9 mouse cellular contexts compared by ENCODE assay signal in genomic region chr3:52070163-52070478, GRCm38 (mm10). TPM values are rescaled to one million over a fixed set of nuclear protein-coding genes. Genes with fewer than 3 reads are reported as not detected.
DNase-seq lines count a peak whose midpoint lies in the region; ATAC-seq and TF ChIP-seq lines count a peak whose summit lies in the region.
"Had no signal": no experiment of that assay in that cellular context is flagged by ENCODE, and none has a peak within 500 bp of the region (broad histone marks: within the 10 kb centered on the region; RNA-seq: fewer than 3 reads in every experiment).

No protein-coding gene starts in this region.

- peak overlapping the region; percentile 53 for H3K9ac ChIP-seq in hindbrain, embryonic 14.5 days
- H3K9ac ChIP-seq in midbrain, embryonic 13.5 days (replicated peaks): peak overlapping the region; percentile 59

- no peaks in the 10 kb centered on the region for H3K9me3 ChIP-seq in hindbrain, embryonic 14.5 days (ENCODE audit: control insufficient read depth, low read length)
- no peaks in the 10 kb centered on the region for H3K9me3 ChIP-seq in midbrain, embryonic 13.5 days
- H3K9me3 ChIP-seq: G1E had no signal

- 30% methylated on average over 4 of the region's 4 CpGs for WGBS in kidney, adult 2 months
- WGBS in hindbrain, embryonic 14.5 days: 3% methylated on average over 4 of the region's 4 CpGs
- WGBS in midbrain, embryonic 13.5 days: 3% methylated on average over 4 of the region's 4 CpGs

- H3K27ac ChIP-seq in kidney, adult 2 months (ENCODE audit: insufficient read depth, low read depth, low read length): no peak overlapping the region
- peak overlapping the region; percentile 46 for H3K27ac ChIP-seq in brown adipose tissue, adult 24 weeks (replicated peaks; ENCODE audit: low read depth, low read length)
- H3K27ac ChIP-seq in hindbrain, embryonic 14.5 days: peak overlapping the region; percentile 76
- H3K27ac ChIP-seq in midbrain, embryonic 13.5 days: peak overlapping the region; percentile 63; the same call in 1 of the 2 replicates

- H3K36me3 ChIP-seq in kidney, adult 2 months (ENCODE audit: control insufficient read depth, insufficient read depth, low read length): no peaks in the 10 kb centered on the region
- no peaks in the 10 kb centered on the region for H3K36me3 ChIP-seq in hindbrain, embryonic 14.5 days (replicated peaks; ENCODE audit: control insufficient read depth, insufficient read depth)
- H3K36me3 ChIP-seq in midbrain, embryonic 13.5 days: no peaks in the 10 kb centered on the region
- H3K36me3 ChIP-seq: G1E had no signal

- H3K4me1 ChIP-seq in kidney, adult 2 months (ENCODE audit: control insufficient read depth, insufficient read depth, low read length): 0 out of 2 replicates have a peak, but pooled peaks cover 7% of the 10 kb centered on the region
- no peaks in the 10 kb centered on the region for H3K4me1 ChIP-seq in brown adipose tissue, adult 24 weeks (ENCODE audit: control insufficient read depth, insufficient read depth, insufficient read length, low read length)
- peaks cover 36% of the 10 kb centered on the region for H3K4me1 ChIP-seq in hindbrain, embryonic 14.5 days (replicated peaks; ENCODE audit: control insufficient read depth, insufficient read depth, low read length)
- H3K4me1 ChIP-seq in midbrain, embryonic 13.5 days (replicated peaks): peaks cover 58% of the 10 kb centered on the region

- TF ChIP-seq CTCF in kidney, adult 2 months (conservative IDR thresholded peaks at IDR 0.05; ENCODE audit: insufficient read depth, insufficient read length, low read depth, low read length): no peak

- ATAC-seq in hindbrain, embryonic 14.5 days (ENCODE audit: low FRiP score): peak; percentile 19; the same call in 1 of the 2 replicates
- no peak for ATAC-seq in midbrain, embryonic 13.5 days
- ATAC-seq in CD4-positive, CD25-positive, alpha-beta regulatory T cell, adult 4 months: no peak

- no peak for DNase-seq in kidney, adult 2 months
- DNase-seq in kidney, adult 8-10 months: no peak
- DNase-seq in hindbrain, embryonic 14.5 days (ENCODE audit: low spot score): no peak
- no peak for DNase-seq in right cerebral cortex, postnatal 14 days
- DNase-seq in gastrocnemius, adult 18-20 months (ENCODE audit: low spot score): no peak

- H3K27me3 ChIP-seq in kidney, adult 2 months (replicated peaks; ENCODE audit: control insufficient read depth, insufficient read depth, low read length): no peaks in the 10 kb centered on the region
- no peaks in the 10 kb centered on the region for H3K27me3 ChIP-seq in hindbrain, embryonic 14.5 days (ENCODE audit: control insufficient read depth, insufficient read depth, low read length)
- no peaks in the 10 kb centered on the region for H3K27me3 ChIP-seq in midbrain, embryonic 13.5 days

- peak overlapping the region; percentile 47 for H3K4me3 ChIP-seq in kidney, adult 2 months (ENCODE audit: insufficient read depth, low read depth, low read length)
- peak overlapping the region; percentile 61 for H3K4me3 ChIP-seq in brown adipose tissue, adult 24 weeks (ENCODE audit: insufficient read depth, low read depth, low read length)
- H3K4me3 ChIP-seq in hindbrain, embryonic 14.5 days (replicated peaks; ENCODE audit: low read length): peak overlapping the region; percentile 24
- peak overlapping the region; percentile 24 for H3K4me3 ChIP-seq in midbrain, embryonic 13.5 days (replicated peaks)

- no peak for TF ChIP-seq POLR2A in kidney, adult 2 months (IDR thresholded peaks at IDR 0.05; ENCODE audit: low read depth, low read length)

- H3K4me2 ChIP-seq in hindbrain, embryonic 14.5 days (replicated peaks): peak overlapping the region; percentile 59
- peak overlapping the region; percentile 47 for H3K4me2 ChIP-seq in midbrain, embryonic 13.5 days (replicated peaks)

RNA-seq across cellular contexts. Expression of gene Maml3, which starts 34.8 kb away (rescaled TPM):
- 3.6 and 3.7 TPM in 2 replicates for polyA plus RNA-seq in kidney, adult 2 months (2012; rRNA removed)
- 0.58 and 1.0 TPM in 2 replicates for polyA plus RNA-seq in brown adipose tissue, adult 24 weeks (2012; ENCODE audit: insufficient read depth, insufficient read length, missing spikeins)
- polyA plus RNA-seq in hindbrain, embryonic 14.5 days (2014; fragmentation: Nextera tagmentation; extraction: Ambion mirVana): 6.6 and 8.0 TPM in 2 replicates
- polyA plus RNA-seq in midbrain, embryonic 13.5 days (2015; fragmentation: Nextera tagmentation; extraction: Ambion mirVana): 8.3 and 8.6 TPM in 2 replicates
- polyA plus RNA-seq in CD4-positive, CD25-positive, alpha-beta regulatory T cell, adult 4 months (2017; shearing (Covaris generic)): under 1 TPM; 0.56 to 0.62 TPM
- total RNA-seq in gastrocnemius, adult 18-20 months (2021): 1 to 10 TPM; 2.3 to 2.6 TPM
